Mouse (Mus musculus): Measurements from ENCODE around the gene Adipor2. TPM values are rescaled to one million over a fixed set of nuclear protein-coding genes. Genes with fewer than 3 reads are reported as not detected.

The Adipor2 gene
- polyA plus RNA-seq (2015; fragmentation: Nextera tagmentation; extraction: Ambion mirVana), result 30.2 and 68.5 TPM in 2 replicates

DNA sequence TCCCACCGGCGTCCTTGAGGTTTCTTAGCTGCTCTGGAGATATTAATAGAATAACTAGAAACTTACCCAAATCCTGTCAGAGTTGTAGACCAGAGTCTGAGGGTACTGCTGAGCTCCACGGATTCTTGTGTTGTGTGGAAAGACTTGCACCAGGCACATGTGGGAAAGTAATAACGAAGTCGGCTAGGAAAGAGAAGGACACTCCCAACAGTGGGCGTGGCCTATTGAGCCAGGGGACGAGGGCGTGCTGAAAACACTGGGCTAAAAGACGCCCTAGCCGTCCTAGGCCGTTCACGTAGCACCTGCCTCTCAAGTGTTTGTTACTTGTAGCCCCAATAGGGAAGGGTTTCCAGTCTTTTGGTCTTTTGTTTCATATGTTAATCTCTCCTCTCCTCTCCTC is at the start of gene Adipor2:
TSS of gene Adipor2 (minus strand) at position 351 of the 400 bp plus-strand sequence.

GRCm38 (mm10) chr6:119330506-119330905 is 87.0 kb downstream of the Adipor2 start, which contains the start of gene Lrtm2:
Gene Lrtm2 (minus strand): TSS chr6:119330766.

Other genes with a start within 250 kb of the Adipor2 start
- gene Dcp1b, start 242.5 kb downstream of the Adipor2 start, polyA plus RNA-seq (2015; fragmentation: Nextera tagmentation; extraction: Ambion mirVana), result 7.5 and 7.9 TPM in 2 replicates
- 5.5 and 6.4 TPM in 2 replicates for gene Cacna1c, start 221.3 kb downstream of the Adipor2 start, polyA plus RNA-seq (2015; fragmentation: Nextera tagmentation; extraction: Ambion mirVana)
- gene Cacna2d4, start 181.2 kb downstream of the Adipor2 start, polyA plus RNA-seq (2015; fragmentation: Nextera tagmentation; extraction: Ambion mirVana), result 0.17 TPM in 1 of 2 replicates, not detected in the other
- 0.12 TPM in 1 of 2 replicates, not detected in the other for gene Lrtm2, start 86.9 kb downstream of the Adipor2 start, polyA plus RNA-seq (2015; fragmentation: Nextera tagmentation; extraction: Ambion mirVana)
- gene Fbxl14, start 62.0 kb upstream of the Adipor2 start, polyA plus RNA-seq (2015; fragmentation: Nextera tagmentation; extraction: Ambion mirVana), result 3.8 and 5.2 TPM in 2 replicates
- gene Wnt5b, start 126.6 kb upstream of the Adipor2 start, polyA plus RNA-seq (2015; fragmentation: Nextera tagmentation; extraction: Ambion mirVana), result 11.9 and 24.0 TPM in 2 replicates

Measured in adrenal gland, postnatal 0 days (tissue).